Comparison of ENCODE assay signal across 31 mouse cellular contexts in genomic region chr11:119624401-119624800, GRCm38 (mm10). TPM values are rescaled to one million over a fixed set of nuclear protein-coding genes. Genes with fewer than 3 reads are reported as not detected.
DNase-seq lines count a peak whose midpoint lies in the region; ATAC-seq lines count a peak whose summit lies in the region.
"Had no signal": no experiment of that assay in that cellular context is flagged by ENCODE, and none has a peak within 500 bp of the region (broad histone marks: within the 10 kb centered on the region; RNA-seq: fewer than 3 reads in every experiment).

No protein-coding gene starts in this region.

- no peak for DNase-seq in embryonic facial prominence, embryonic 14.5 days (ENCODE audit: low spot score)
- no peak for DNase-seq in embryonic facial prominence, embryonic 10.5 days (ENCODE audit: low spot score)
- DNase-seq in kidney, adult 18-20 months = peak; percentile 26
- DNase-seq in limb, embryonic 10.5 days (ENCODE audit: low spot score) = no peak
- DNase-seq in skeletal muscle tissue, adult 2 months (ENCODE audit: low read depth, low spot score) = peak; percentile 78
- no peak for DNase-seq in right cerebral cortex, postnatal 10 days (ENCODE audit: low spot score in 2 of 2)
- DNase-seq: adrenal gland, adult 2 months; cerebellum, adult 18-20 months; cerebellum, postnatal 14 days; heart, adult 2 months; heart, postnatal 14 days; liver, postnatal 0 days; lung, postnatal 4 days; right cerebral cortex, postnatal 25 days; spleen, adult 18-20 months; thymus, adult 18-20 months; thymus, postnatal 25 days had no signal

- H3K9me3 ChIP-seq in embryonic facial prominence, embryonic 14.5 days (ENCODE audit: control insufficient read depth, low read length) = no peaks in the 10 kb centered on the region
- no peaks in the 10 kb centered on the region for H3K9me3 ChIP-seq in embryonic facial prominence, embryonic 10.5 days
- no peaks in the 10 kb centered on the region for H3K9me3 ChIP-seq in kidney, embryonic 16.5 days (ENCODE audit: low read length)
- no peaks in the 10 kb centered on the region for H3K9me3 ChIP-seq in limb, embryonic 15.5 days
- H3K9me3 ChIP-seq in limb, embryonic 10.5 days (replicated peaks) = no peaks in the 10 kb centered on the region
- H3K9me3 ChIP-seq: forebrain, embryonic 10.5 days; forebrain, embryonic 15.5 days; hindbrain, embryonic 10.5 days; hindbrain, embryonic 15.5 days; limb, embryonic 12.5 days; megakaryocyte, embryonic 14.5 days; midbrain, embryonic 12.5 days had no signal

- no peak overlapping the region for H3K4me2 ChIP-seq in embryonic facial prominence, embryonic 14.5 days (ENCODE audit: low read depth, low read length)
- no peak overlapping the region for H3K4me2 ChIP-seq in kidney, embryonic 16.5 days (replicated peaks; ENCODE audit: low read depth, low read length)
- H3K4me2 ChIP-seq in limb, embryonic 15.5 days = no peak overlapping the region
- H3K4me2 ChIP-seq: forebrain, embryonic 15.5 days; hindbrain, embryonic 15.5 days; limb, embryonic 12.5 days; liver, embryonic 11.5 days; midbrain, embryonic 12.5 days had no signal

- no peaks in the 10 kb centered on the region for H3K36me3 ChIP-seq in embryonic facial prominence, embryonic 14.5 days (ENCODE audit: control insufficient read depth, insufficient read depth, low read length)
- peaks cover 9% of the 10 kb centered on the region for H3K36me3 ChIP-seq in embryonic facial prominence, embryonic 10.5 days (replicated peaks)
- H3K36me3 ChIP-seq in kidney, embryonic 16.5 days (ENCODE audit: insufficient read depth, low read length) = no peaks in the 10 kb centered on the region
- H3K36me3 ChIP-seq in limb, embryonic 15.5 days = 0 out of 2 replicates have a peak, but pooled peaks cover 3% of the 10 kb centered on the region
- H3K36me3 ChIP-seq in limb, embryonic 10.5 days = 0 out of 2 replicates have a peak, but pooled peaks cover 9% of the 10 kb centered on the region
- H3K36me3 ChIP-seq: forebrain, embryonic 15.5 days; hindbrain, embryonic 15.5 days; limb, embryonic 12.5 days; midbrain, embryonic 12.5 days had no signal

- WGBS in embryonic facial prominence, embryonic 14.5 days = 81% methylated on average over 4 of the region's 4 CpGs
- 81% methylated on average over 4 of the region's 4 CpGs for WGBS in embryonic facial prominence, embryonic 10.5 days
- 45% methylated on average over 4 of the region's 4 CpGs for WGBS in kidney, embryonic 16.5 days
- 68% methylated on average over 4 of the region's 4 CpGs for WGBS in limb, embryonic 15.5 days
- WGBS in limb, embryonic 10.5 days = 82% methylated on average over 4 of the region's 4 CpGs

- no peak overlapping the region for H3K4me3 ChIP-seq in embryonic facial prominence, embryonic 14.5 days (ENCODE audit: low read depth, low read length)
- no peak overlapping the region for H3K4me3 ChIP-seq in embryonic facial prominence, embryonic 10.5 days
- no peak overlapping the region for H3K4me3 ChIP-seq in kidney, embryonic 16.5 days (ENCODE audit: low read length)
- H3K4me3 ChIP-seq in limb, embryonic 15.5 days = no peak overlapping the region
- H3K4me3 ChIP-seq in limb, embryonic 10.5 days = no peak overlapping the region
- H3K4me3 ChIP-seq: forebrain, embryonic 10.5 days; forebrain, embryonic 15.5 days; heart, adult 2 months; hindbrain, embryonic 10.5 days; hindbrain, embryonic 15.5 days; limb, embryonic 12.5 days; megakaryocyte, embryonic 14.5 days; midbrain, embryonic 12.5 days had no signal

- H3K9ac ChIP-seq in embryonic facial prominence, embryonic 14.5 days (ENCODE audit: low read depth, low read length) = no peak overlapping the region
- no peak overlapping the region for H3K9ac ChIP-seq in kidney, embryonic 16.5 days (replicated peaks; ENCODE audit: low read length)
- no peak overlapping the region for H3K9ac ChIP-seq in limb, embryonic 15.5 days
- H3K9ac ChIP-seq: forebrain, embryonic 15.5 days; hindbrain, embryonic 15.5 days; limb, embryonic 12.5 days; liver, postnatal 0 days; midbrain, embryonic 12.5 days had no signal

- no peaks in the 10 kb centered on the region for H3K27me3 ChIP-seq in embryonic facial prominence, embryonic 14.5 days (replicated peaks; ENCODE audit: control insufficient read depth, insufficient read depth, low read length)
- H3K27me3 ChIP-seq in embryonic facial prominence, embryonic 10.5 days (replicated peaks; ENCODE audit: low read depth, poor library complexity, severe bottlenecking) = no peaks in the 10 kb centered on the region
- no peaks in the 10 kb centered on the region for H3K27me3 ChIP-seq in kidney, embryonic 16.5 days (ENCODE audit: insufficient read depth, low read length)
- no peaks in the 10 kb centered on the region for H3K27me3 ChIP-seq in limb, embryonic 15.5 days
- H3K27me3 ChIP-seq in limb, embryonic 10.5 days (ENCODE audit: low read depth, poor library complexity, severe bottlenecking) = no peaks in the 10 kb centered on the region
- H3K27me3 ChIP-seq: CH12.LX; forebrain, embryonic 15.5 days; hindbrain, embryonic 15.5 days; limb, embryonic 12.5 days; midbrain, embryonic 12.5 days had no signal

- H3K27ac ChIP-seq in embryonic facial prominence, embryonic 14.5 days (replicated peaks; ENCODE audit: low read depth, low read length) = 0 out of 2 replicates have a peak overlapping the region, but pooled peaks have one; percentile 21
- no peak overlapping the region for H3K27ac ChIP-seq in embryonic facial prominence, embryonic 10.5 days (replicated peaks)
- no peak overlapping the region for H3K27ac ChIP-seq in kidney, embryonic 16.5 days (ENCODE audit: low read length)
- H3K27ac ChIP-seq in limb, embryonic 15.5 days = peak overlapping the region; percentile 68
- H3K27ac ChIP-seq in limb, embryonic 10.5 days = no peak overlapping the region
- H3K27ac ChIP-seq: forebrain, embryonic 10.5 days; forebrain, embryonic 15.5 days; heart, adult 2 months; hindbrain, embryonic 10.5 days; hindbrain, embryonic 15.5 days; midbrain, embryonic 12.5 days; stomach, postnatal 0 days had no signal

- H3K4me1 ChIP-seq in embryonic facial prominence, embryonic 14.5 days (ENCODE audit: control insufficient read depth, insufficient read depth, low read length) = peaks cover 5% of the 10 kb centered on the region; the same call in 1 of the 2 replicates
- peaks cover 39% of the 10 kb centered on the region for H3K4me1 ChIP-seq in embryonic facial prominence, embryonic 10.5 days
- peaks cover 42% of the 10 kb centered on the region for H3K4me1 ChIP-seq in kidney, embryonic 16.5 days (ENCODE audit: insufficient read depth, low read length)
- peaks cover 27% of the 10 kb centered on the region for H3K4me1 ChIP-seq in limb, embryonic 15.5 days
- H3K4me1 ChIP-seq in limb, embryonic 10.5 days = peaks cover 34% of the 10 kb centered on the region

- no peak for ATAC-seq in embryonic facial prominence, embryonic 14.5 days (ENCODE audit: low read depth)
- no peak for ATAC-seq in kidney, embryonic 16.5 days (ENCODE audit: low FRiP score, low TSS enrichment)
- ATAC-seq in limb, embryonic 15.5 days (ENCODE audit: insufficient number of reproducible peaks, low FRiP score, low TSS enrichment, low read depth) = no peak
- ATAC-seq: activated CD4-positive, CD25-positive, alpha-beta regulatory T cell, adult 4 months; forebrain, embryonic 15.5 days; inflammation-experienced regulatory T-cells, adult 6 months; liver, postnatal 0 days had no signal

RNA-seq across cellular contexts. Expression of gene Rptor, which starts 21.7 kb away (rescaled TPM):
- 10.6 and 11.6 TPM in 2 replicates for polyA plus RNA-seq in embryonic facial prominence, embryonic 14.5 days (2014; fragmentation: Nextera tagmentation; extraction: Ambion mirVana)
- polyA plus RNA-seq in embryonic facial prominence, embryonic 10.5 days (2016; fragmentation: Nextera tagmentation; extraction: Ambion mirVana) = 14.4 and 15.7 TPM in 2 replicates
- polyA plus RNA-seq in kidney, embryonic 16.5 days (2015; fragmentation: Nextera tagmentation; extraction: Ambion mirVana) = 9.1 and 9.9 TPM in 2 replicates
- 8.3 and 9.0 TPM in 2 replicates for polyA plus RNA-seq in limb, embryonic 15.5 days (2015; fragmentation: Nextera tagmentation; extraction: Ambion mirVana)
- polyA plus RNA-seq in limb, embryonic 10.5 days (2016; fragmentation: Nextera tagmentation; extraction: Ambion mirVana) = 17.4 and 17.9 TPM in 2 replicates

Comparison
In these comparisons a context has a peak if more than half of its experiments do, and no peak if none do; other contexts are left out.
1. H3K27ac ChIP-seq: peak in embryonic facial prominence, embryonic 14.5 days (single experiment) and limb, embryonic 15.5 days (single experiment); none in embryonic facial prominence, embryonic 10.5 days (single experiment), kidney, embryonic 16.5 days (single experiment) and limb, embryonic 10.5 days (single experiment).
2. DNase-seq: peak in kidney, adult 18-20 months (single experiment) and skeletal muscle tissue, adult 2 months (single experiment); none in embryonic facial prominence, embryonic 14.5 days (single experiment), embryonic facial prominence, embryonic 10.5 days (single experiment), limb, embryonic 10.5 days (single experiment) and right cerebral cortex, postnatal 10 days (0 of 2).